Mouse (Mus musculus) midbrain, embryonic 14.5 days (tissue): ENCODE results near the gene Tmem129. TPM values are rescaled to one million over a fixed set of nuclear protein-coding genes. Genes with fewer than 3 reads are reported as not detected.

Experiments used
- ATAC-seq: fragments of 200-750 bp; cut with Nextera tagmentation; 2 replicates; pipeline ENCODE4 v1.8.0; 2017; ENCODE audit warnings: moderate number of reproducible peaks, moderate library complexity; ENCODE audit not compliant: low FRiP score, low TSS enrichment
- DNase-seq: peaks from one replicate; pipeline ENCODE4 v3.0.0-alpha.2; 2015
- H3K27ac ChIP-seq: fragments of 300-500 bp; sonication (generic); replicated peaks from 2 replicates; pipeline ENCODE4 v1.5.1; 2014; ENCODE audit warnings: mild to moderate bottlenecking, low read depth, low read length, moderate library complexity
- H3K27me3 ChIP-seq: fragments of 300-500 bp; sonication (generic); 2 replicates; pipeline ENCODE4 v1.6.1; 2014; ENCODE audit warnings: low read length, control low read depth, mixed read lengths; ENCODE audit not compliant: control insufficient read depth, insufficient read depth
- H3K36me3 ChIP-seq: fragments of 300-500 bp; sonication (generic); 2 replicates; pipeline ENCODE4 v1.6.1; 2014; ENCODE audit warnings: low read length, control low read depth; ENCODE audit not compliant: control insufficient read depth, insufficient read depth
- H3K4me1 ChIP-seq: fragments of 300-500 bp; sonication (generic); 2 replicates; pipeline ENCODE4 v1.6.1; 2014; ENCODE audit warnings: mild to moderate bottlenecking, antibody characterized with exemption, low read length, control low read depth; ENCODE audit not compliant: control insufficient read depth, insufficient read depth
- H3K4me2 ChIP-seq: fragments of 300-500 bp; sonication (generic); 2 replicates; pipeline ENCODE4 v1.6.1; 2014; ENCODE audit warnings: mild to moderate bottlenecking, low read length, moderate library complexity
- H3K4me3 ChIP-seq: fragments of 300-500 bp; sonication (generic); replicated peaks from 2 replicates; pipeline ENCODE4 v1.5.1; 2014; ENCODE audit warnings: low read depth, low read length
- H3K9ac ChIP-seq: fragments of 300-500 bp; sonication (generic); replicated peaks from 2 replicates; pipeline ENCODE4 v1.6.1; 2014; ENCODE audit warnings: mild to moderate bottlenecking, low read length, moderate library complexity
- H3K9me3 ChIP-seq: fragments of 300-500 bp; sonication (generic); 2 replicates; pipeline ENCODE4 v1.6.1; 2016; ENCODE audit warnings: low read length, control low read depth, mixed read lengths; ENCODE audit not compliant: control insufficient read depth
- WGBS: fragments of 180-500 bp; shearing (Covaris S2); extraction: QIAGEN DNeasy Blood & Tissue Kit; methylation state at CpG from one replicate; pipeline ENCODE4 v1.1.7; 2014; 5-methylcytosine and 5-hydroxymethylcytosine counted together
- polyA plus RNA-seq: library from polyadenylated mRNA; unstranded; fragments of >200 nt; fragmentation: Nextera tagmentation; extraction: Ambion mirVana; gene quantifications from 2 replicates; pipeline ENCODE4 v1.2.1, GENCODE M21; 2014

The Tmem129 gene
- polyA plus RNA-seq = 29.4 and 31.1 TPM in 2 replicates

DNA sequence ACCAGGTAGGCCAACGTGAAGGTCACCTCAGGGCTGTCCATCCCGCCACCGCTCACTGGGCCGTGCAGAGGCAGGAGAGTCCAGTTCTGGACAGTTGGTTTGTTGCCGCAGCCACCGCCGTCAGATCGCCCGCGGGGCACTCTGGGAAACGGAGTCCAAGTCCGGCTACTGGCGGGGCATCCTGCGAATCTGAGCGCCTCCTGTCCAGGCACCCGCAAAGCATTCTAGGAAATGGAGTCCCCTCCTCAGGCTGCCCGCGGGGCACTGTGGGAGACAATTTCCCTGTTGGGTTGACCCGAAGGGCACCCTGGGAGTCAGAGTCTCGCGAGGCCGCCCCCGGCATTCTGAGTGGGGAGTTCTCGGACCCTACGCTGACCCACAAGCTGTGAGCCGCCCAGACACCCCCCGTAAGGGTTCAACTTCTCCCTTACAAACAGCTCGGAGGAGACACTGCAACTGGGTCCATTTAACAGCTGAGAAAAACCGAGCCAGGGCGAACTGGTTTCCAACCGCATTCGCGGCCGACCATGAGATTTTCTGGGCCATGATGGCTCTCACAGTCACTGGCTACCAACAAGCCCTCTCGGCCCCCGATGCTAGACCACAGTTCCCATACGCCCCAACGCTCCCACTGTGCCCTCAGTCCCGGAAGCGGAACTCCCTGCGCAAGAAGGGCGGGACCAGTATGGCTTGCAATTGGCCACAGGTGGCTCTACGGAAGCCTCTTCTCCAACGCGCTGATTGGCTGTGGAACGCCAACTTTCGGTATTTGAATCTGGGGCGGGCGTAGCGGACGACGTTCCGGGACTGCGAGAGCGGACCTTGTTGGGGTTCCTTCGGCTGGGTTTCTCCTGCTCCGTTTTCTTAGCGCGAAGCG, at the start of gene Tmem129, which contains the start of gene Tacc3:
Gene Tmem129, minus strand, starts transcription at position 630 of the 877 bp plus-strand sequence.
Gene Tacc3, plus strand, starts transcription at position 342 of the 877 bp plus-strand sequence.
- H3K4me1 ChIP-seq = peaks cover 19% of the 10 kb centered on the region
- no peaks in the 10 kb centered on the region for H3K9me3 ChIP-seq
- H3K9ac ChIP-seq = peak within 1 kb of the TSS; percentile 63
- peak; percentile 98 for DNase-seq
- peaks cover 26% of the 10 kb centered on the region for H3K36me3 ChIP-seq
- WGBS = under 1% methylated on average over 60 of the region's 60 CpGs
- peak within 1 kb of the TSS; percentile 94 for H3K4me2 ChIP-seq
- peak; percentile 97 for ATAC-seq
- no peaks in the 10 kb centered on the region for H3K27me3 ChIP-seq
- H3K4me3 ChIP-seq = peak within 1 kb of the TSS; percentile 71
- H3K27ac ChIP-seq = peak within 1 kb of the TSS; percentile 95

DNA sequence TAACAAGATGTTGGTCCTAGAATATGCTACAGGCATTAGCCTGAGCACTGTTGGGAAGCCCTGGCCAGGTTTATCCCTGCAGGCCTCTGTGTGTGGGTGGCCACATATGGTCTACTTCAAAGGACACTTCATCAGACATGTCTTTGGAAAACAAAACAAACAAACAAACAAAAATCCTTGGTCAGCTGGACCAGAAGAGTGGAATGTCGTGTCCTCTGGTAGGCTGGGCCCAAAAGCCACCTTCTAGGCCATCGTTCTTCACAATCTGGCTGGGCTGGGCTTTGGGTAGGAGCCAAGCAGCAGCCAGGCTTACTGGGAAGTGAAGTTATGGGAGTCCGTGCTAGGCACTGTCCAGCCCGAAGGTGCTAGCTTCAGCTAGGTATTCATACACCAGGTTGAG, 48.9 kb upstream of the Tmem129 start:
- H3K36me3 ChIP-seq = no peaks in the 10 kb centered on the region
- H3K9ac ChIP-seq = no peak overlapping the region
- ATAC-seq = no peak
- H3K4me3 ChIP-seq = no peak overlapping the region
- no peak overlapping the region for H3K27ac ChIP-seq
- H3K9me3 ChIP-seq = no peaks in the 10 kb centered on the region
- 82% methylated on average over 4 of the region's 4 CpGs for WGBS
- peaks cover 4% of the 10 kb centered on the region; the same call in 1 of the 2 replicates for H3K27me3 ChIP-seq
- DNase-seq = no peak
- H3K4me1 ChIP-seq = peaks cover 18% of the 10 kb centered on the region
- no peak overlapping the region for H3K4me2 ChIP-seq

DNA sequence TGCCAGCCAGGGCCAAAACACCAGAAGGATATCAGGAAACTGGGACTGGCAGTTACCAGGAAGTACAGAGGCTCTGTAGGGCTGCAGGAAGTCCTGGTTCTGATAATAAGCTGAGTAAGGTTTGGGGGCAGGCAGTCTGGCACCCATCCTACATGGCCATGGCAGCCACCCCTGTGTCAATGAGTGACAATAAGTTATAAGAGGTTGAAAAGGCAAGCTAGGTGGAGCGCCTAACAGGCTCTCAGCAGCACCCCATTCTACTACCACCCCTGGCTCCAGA, 48.1 kb upstream of the Tmem129 start:
- Histone ChIP-seq H3K4me2 (no peak overlapping the region), H3K9me3 (no peaks in the 10 kb centered on the region), H3K4me3 (no peak overlapping the region), H3K36me3 (no peaks in the 10 kb centered on the region), H3K27me3 (peaks cover 9% of the 10 kb centered on the region; the same call in 1 of the 2 replicates), H3K9ac (no peak overlapping the region), H3K4me1 (peaks cover 18% of the 10 kb centered on the region), H3K27ac (0 out of 2 replicates have a peak overlapping the region, but pooled peaks have one; percentile 49)
- DNase-seq (no peak), ATAC-seq (no peak)
- WGBS = 92% methylated on average over 1 of the region's 1 CpGs

DNA sequence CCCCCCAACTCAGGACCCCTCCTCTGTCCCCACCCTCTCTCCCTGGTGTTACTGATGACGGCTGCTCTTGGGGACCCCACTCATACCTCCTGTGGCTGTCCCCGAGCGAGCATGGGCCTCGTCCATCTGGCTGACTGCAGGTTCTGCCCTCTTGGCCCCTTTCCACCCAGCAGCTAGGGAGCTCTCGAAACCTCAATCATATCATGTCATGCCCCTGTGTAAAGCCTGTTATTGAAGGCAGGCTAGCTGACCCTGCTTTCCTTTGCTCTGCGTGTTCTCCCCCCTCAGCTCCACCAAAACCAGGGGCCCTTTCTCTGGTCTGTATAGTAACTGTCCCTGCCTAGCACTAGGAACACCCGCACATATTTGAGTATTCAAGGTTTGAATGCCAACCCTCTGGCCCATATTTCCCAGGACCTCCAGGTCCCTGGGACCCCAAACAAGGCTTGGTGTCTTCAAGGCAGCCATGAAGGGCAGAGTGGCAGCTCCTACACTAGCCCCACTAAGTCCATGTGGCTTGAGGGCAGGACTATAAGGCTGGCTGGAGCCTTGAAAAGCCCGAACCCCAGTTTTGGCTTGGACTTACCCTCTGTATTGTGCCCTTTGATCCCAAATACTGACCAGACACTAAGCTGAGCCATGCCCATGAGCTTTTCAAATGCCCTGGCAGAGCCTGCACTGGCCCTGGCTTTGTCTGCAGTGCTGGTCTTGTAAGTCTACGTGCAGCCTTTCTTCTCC, 47.6 kb upstream of the Tmem129 start:
- no peaks in the 10 kb centered on the region for H3K9me3 ChIP-seq
- H3K4me1 ChIP-seq = peaks cover 18% of the 10 kb centered on the region
- peaks cover 12% of the 10 kb centered on the region; the same call in 1 of the 2 replicates for H3K27me3 ChIP-seq
- DNase-seq (no peak), ATAC-seq (peak; percentile 29; the same call in 1 of the 2 replicates)
- H3K27ac ChIP-seq = peak overlapping the region; percentile 49
- 9% methylated on average over 9 of the region's 9 CpGs for WGBS
- H3K4me3 ChIP-seq = no peak overlapping the region
- H3K9ac ChIP-seq = no peak overlapping the region
- H3K36me3 ChIP-seq = no peaks in the 10 kb centered on the region
- no peak overlapping the region for H3K4me2 ChIP-seq

DNA sequence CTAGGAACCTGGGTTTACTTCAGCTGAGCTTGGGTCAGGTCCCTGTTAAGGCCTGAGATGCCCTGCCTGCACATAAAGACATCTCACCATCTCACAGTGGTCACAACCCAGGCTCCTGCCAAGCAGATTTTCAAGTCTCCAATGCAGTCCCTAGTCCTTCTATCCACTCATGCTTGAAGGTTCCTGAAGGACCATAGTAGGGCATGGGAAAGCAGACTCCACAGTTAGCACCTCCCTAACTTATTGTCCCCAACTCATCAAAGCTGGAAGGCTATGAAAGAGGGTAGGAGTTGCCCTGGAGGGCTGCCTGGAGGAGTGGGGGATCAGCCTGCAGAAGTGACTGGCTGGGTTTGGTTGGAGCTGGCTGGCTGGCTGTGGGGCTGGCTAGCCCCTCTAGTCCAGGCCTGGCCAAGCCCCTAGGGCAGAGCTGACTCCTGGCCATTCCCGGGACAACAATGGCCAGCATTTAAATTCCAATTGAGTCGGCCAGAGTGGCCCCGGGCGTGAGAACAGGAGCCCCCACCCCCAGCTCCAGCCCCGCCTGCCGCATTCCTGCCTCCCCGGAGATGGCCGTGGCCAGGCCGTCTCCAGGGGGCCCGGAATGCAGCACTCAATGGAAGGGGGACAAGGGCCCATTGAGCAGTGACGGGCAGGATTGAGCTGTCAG, 46.9 kb upstream of the Tmem129 start:
- Histone ChIP-seq H3K4me1 (peaks cover 22% of the 10 kb centered on the region), H3K27me3 (peaks cover 12% of the 10 kb centered on the region; the same call in 1 of the 2 replicates)

DNA sequence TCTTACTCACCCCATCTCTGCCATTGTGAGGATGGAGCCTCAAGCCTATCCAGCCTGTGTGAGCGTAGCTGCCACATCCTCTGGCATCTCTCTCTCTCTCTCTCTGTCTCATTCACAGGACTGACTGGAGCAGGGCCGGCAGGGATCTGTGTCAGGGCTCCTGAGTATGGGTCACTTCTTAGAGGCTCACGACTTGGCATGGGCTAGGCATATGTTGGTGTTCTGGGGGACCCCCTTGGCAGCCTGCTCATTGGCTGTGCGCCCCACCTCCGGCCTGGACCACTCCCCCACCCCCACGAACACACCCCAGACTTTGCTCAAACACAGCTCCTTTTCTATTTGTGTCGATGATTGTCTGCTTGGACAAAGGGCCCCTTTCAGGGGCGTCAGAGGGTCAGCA, 45.8 kb upstream of the Tmem129 start:
- peaks cover 12% of the 10 kb centered on the region; the same call in 1 of the 2 replicates for H3K27me3 ChIP-seq
- H3K36me3 ChIP-seq = no peaks in the 10 kb centered on the region
- no peak overlapping the region for H3K4me3 ChIP-seq
- H3K27ac ChIP-seq = peak overlapping the region; percentile 57; the same call in 1 of the 2 replicates
- no peak overlapping the region for H3K4me2 ChIP-seq
- DNase-seq (no peak), ATAC-seq (peak; percentile 51)
- H3K9ac ChIP-seq = no peak overlapping the region
- WGBS = 17% methylated on average over 8 of the region's 8 CpGs
- H3K4me1 ChIP-seq = peaks cover 23% of the 10 kb centered on the region
- H3K9me3 ChIP-seq = no peaks in the 10 kb centered on the region

More for the DNA sequence above, 46.9 kb upstream of the Tmem129 start:
- DNase-seq = peak; percentile 71
- Histone ChIP-seq H3K36me3 (no peaks in the 10 kb centered on the region), H3K4me2 (no peak overlapping the region), H3K27ac (peak overlapping the region; percentile 57; the same call in 1 of the 2 replicates), H3K9me3 (no peaks in the 10 kb centered on the region), H3K4me3 (no peak overlapping the region), H3K9ac (no peak overlapping the region)
- peak; percentile 80 for ATAC-seq
- WGBS = under 1% methylated on average over 11 of the region's 11 CpGs

DNA sequence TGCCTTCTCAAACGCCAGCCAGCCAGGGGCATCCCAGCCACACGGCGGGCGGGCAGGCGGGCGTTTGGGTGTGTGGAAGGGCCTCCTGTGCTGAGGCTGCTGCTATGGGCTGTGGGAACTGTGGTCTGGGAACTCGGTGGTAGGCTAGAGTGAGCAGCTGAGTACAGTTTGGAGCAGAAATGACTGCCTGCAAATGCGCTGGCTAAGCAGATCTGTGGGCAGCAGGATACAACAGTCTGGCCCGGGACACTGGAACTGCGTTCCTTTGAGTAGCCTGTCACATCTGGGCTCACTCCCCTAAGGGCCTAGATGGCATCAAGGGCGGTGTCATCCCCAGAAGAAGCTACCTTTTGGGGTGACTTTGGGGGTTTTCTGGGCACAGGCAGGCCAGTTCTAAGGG, 43.6 kb upstream of the Tmem129 start:
- no peak overlapping the region for H3K9ac ChIP-seq
- 88% methylated on average over 11 of the region's 11 CpGs for WGBS
- H3K36me3 ChIP-seq = no peaks in the 10 kb centered on the region
- no peak overlapping the region for H3K4me2 ChIP-seq
- peaks cover 12% of the 10 kb centered on the region; the same call in 1 of the 2 replicates for H3K27me3 ChIP-seq
- ATAC-seq = no peak
- no peak overlapping the region for H3K27ac ChIP-seq
- H3K4me3 ChIP-seq = no peak overlapping the region
- peaks cover 34% of the 10 kb centered on the region for H3K4me1 ChIP-seq
- no peaks in the 10 kb centered on the region for H3K9me3 ChIP-seq
- no peak for DNase-seq

DNA sequence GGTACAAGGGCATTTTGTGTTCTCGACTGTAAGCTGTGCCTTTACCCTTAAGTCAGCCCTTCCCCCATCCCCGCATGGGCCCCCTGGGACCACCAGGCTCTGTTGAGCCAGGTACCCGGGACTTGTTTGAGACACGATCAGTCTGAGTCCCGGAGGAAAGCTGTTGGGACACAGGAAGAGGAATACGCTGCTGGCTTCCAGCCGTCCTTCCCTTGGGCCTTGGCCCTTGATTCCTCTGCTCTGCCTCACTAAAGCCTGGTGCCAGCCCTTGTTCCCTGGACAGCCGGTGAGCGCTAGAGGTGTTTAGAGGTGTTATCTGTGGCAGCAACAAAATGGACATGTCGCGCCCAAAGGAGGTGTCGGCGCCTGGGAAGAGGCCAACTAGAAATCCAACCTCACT, 41.8 kb upstream of the Tmem129 start:
- 54% methylated on average over 13 of the region's 13 CpGs for WGBS

More for the DNA sequence above, 41.8 kb upstream of the Tmem129 start:
- Histone ChIP-seq H3K36me3 (no peaks in the 10 kb centered on the region), H3K27me3 (peaks cover 20% of the 10 kb centered on the region; the same call in 1 of the 2 replicates), H3K9me3 (no peaks in the 10 kb centered on the region), H3K4me2 (no peak overlapping the region), H3K27ac (no peak overlapping the region), H3K4me3 (no peak overlapping the region), H3K9ac (no peak overlapping the region), H3K4me1 (peaks cover 40% of the 10 kb centered on the region)
- ATAC-seq (no peak), DNase-seq (no peak)
